Comparison of ENCODE assay signal across 8 mouse cellular contexts in genomic region chr4:97773110-97773593, GRCm38 (mm10). TPM values are rescaled to one million over a fixed set of nuclear protein-coding genes. Genes with fewer than 3 reads are reported as not detected.
DNase-seq lines count a peak whose midpoint lies in the region; ATAC-seq and TF ChIP-seq lines count a peak whose summit lies in the region.

No protein-coding gene starts in this region.

- H3K36me3 ChIP-seq in heart, embryonic 13.5 days: no peaks in the 10 kb centered on the region
- no peaks in the 10 kb centered on the region for H3K36me3 ChIP-seq in kidney, postnatal 0 days (ENCODE audit: insufficient read depth, low read length)
- no peaks in the 10 kb centered on the region for H3K36me3 ChIP-seq in liver, embryonic 11.5 days (ENCODE audit: control insufficient read depth, insufficient read depth, low read length)
- H3K36me3 ChIP-seq in myocyte (ENCODE audit: control insufficient read depth, insufficient read depth): no peaks in the 10 kb centered on the region

- under 1% methylated on average over 14 of the region's 14 CpGs for WGBS in heart, embryonic 13.5 days
- under 1% methylated on average over 14 of the region's 14 CpGs for WGBS in kidney, postnatal 0 days
- 2% methylated on average over 14 of the region's 14 CpGs for WGBS in liver, embryonic 11.5 days

- H3K4me1 ChIP-seq in heart, embryonic 13.5 days: peaks cover 28% of the 10 kb centered on the region
- no peaks in the 10 kb centered on the region; the same call in 1 of the 2 replicates for H3K4me1 ChIP-seq in kidney, postnatal 0 days (replicated peaks; ENCODE audit: insufficient read depth, low read length)
- peaks cover 10% of the 10 kb centered on the region for H3K4me1 ChIP-seq in liver, embryonic 11.5 days (replicated peaks; ENCODE audit: control insufficient read depth, insufficient read depth, low read length)

- TF ChIP-seq POLR2A in myocyte (IDR thresholded peaks at IDR 0.05; ENCODE audit: insufficient read length, low read depth): no peak

- H3K79me2 ChIP-seq in myocyte (ENCODE audit: control insufficient read depth, insufficient read depth): no peaks in the 10 kb centered on the region

- ATAC-seq in heart, embryonic 13.5 days (ENCODE audit: extremely low read depth, insufficient number of reproducible peaks, low FRiP score, low TSS enrichment): peak; percentile 32
- ATAC-seq in kidney, postnatal 0 days (replicated peaks; ENCODE audit: low FRiP score, low read depth): peak; percentile 57
- ATAC-seq in liver, embryonic 11.5 days (replicated peaks; ENCODE audit: low FRiP score): peak; percentile 81

- peak; percentile 83 to 89 for DNase-seq in CD8-positive naive resting alpha-beta T cell, adult 2 months (ENCODE audit: low read depth in 2 of 2, low spot score in 2 of 2)
- DNase-seq in c-Kit-negative CD71-positive TER-119-positive erythroid progenitor cells, embryonic 14.5 days (ENCODE audit: low read depth, low spot score): peak; percentile 66
- peak; percentile 95 for DNase-seq in fat pad, adult 2 months (ENCODE audit: extremely low read depth, low read depth, low spot score)
- peak; percentile 98 for DNase-seq in kidney, postnatal 0 days (ENCODE audit: low spot score)
- peak; percentile 72 for DNase-seq in liver, embryonic 11.5 days (ENCODE audit: low spot score)
- peak; percentile 89 for DNase-seq in spleen, postnatal 4 days (ENCODE audit: low spot score in 2 of 2)

- peak overlapping the region; percentile 78 for H3K4me2 ChIP-seq in heart, embryonic 13.5 days
- H3K4me2 ChIP-seq in kidney, postnatal 0 days (ENCODE audit: low read length): peak overlapping the region; percentile 70
- H3K4me2 ChIP-seq in liver, embryonic 11.5 days: peak overlapping the region; percentile 89
- peak overlapping the region; percentile 89 for H3K4me2 ChIP-seq in myocyte (ENCODE audit: low read depth)

- H3ac ChIP-seq in myocyte (ENCODE audit: control insufficient read depth, insufficient read length): no peak overlapping the region

- H3K27ac ChIP-seq in heart, embryonic 13.5 days (replicated peaks): peak overlapping the region; percentile 95
- H3K27ac ChIP-seq in kidney, postnatal 0 days: peak overlapping the region; percentile 92
- peak overlapping the region; percentile 21; the same call in 1 of the 2 replicates for H3K27ac ChIP-seq in liver, embryonic 11.5 days (ENCODE audit: low read depth, low read length)

- H3K9ac ChIP-seq in heart, embryonic 13.5 days: peak overlapping the region; percentile 78
- peak overlapping the region; percentile 19; the same call in 1 of the 2 replicates for H3K9ac ChIP-seq in kidney, postnatal 0 days (ENCODE audit: low read depth, low read length)
- no peak overlapping the region for H3K9ac ChIP-seq in liver, embryonic 11.5 days (ENCODE audit: low read depth, low read length)

- no peaks in the 10 kb centered on the region for H3K27me3 ChIP-seq in heart, embryonic 13.5 days (replicated peaks)
- H3K27me3 ChIP-seq in kidney, postnatal 0 days (ENCODE audit: insufficient read depth, low read length): no peaks in the 10 kb centered on the region
- peaks cover 45% of the 10 kb centered on the region for H3K27me3 ChIP-seq in liver, embryonic 11.5 days (replicated peaks; ENCODE audit: control insufficient read depth, insufficient read depth, low read length)
- peaks cover 17% of the 10 kb centered on the region for H3K27me3 ChIP-seq in myocyte (ENCODE audit: control insufficient read depth, insufficient read depth, insufficient read length)

- no peak; the same call in 1 of the 2 replicates for TF ChIP-seq CTCF in kidney, postnatal 0 days (IDR thresholded peaks at IDR 0.05; ENCODE audit: low read depth)

- peak overlapping the region; percentile 59 for H3K4me3 ChIP-seq in heart, embryonic 13.5 days
- H3K4me3 ChIP-seq in kidney, postnatal 0 days (replicated peaks; ENCODE audit: low read depth, low read length): peak overlapping the region; percentile 33
- H3K4me3 ChIP-seq in liver, embryonic 11.5 days (ENCODE audit: low read depth, low read length): peak overlapping the region; percentile 60
- H3K4me3 ChIP-seq in myocyte: peak overlapping the region; percentile 42

- H3K9me3 ChIP-seq in heart, embryonic 13.5 days: no peaks in the 10 kb centered on the region
- H3K9me3 ChIP-seq in kidney, postnatal 0 days (replicated peaks; ENCODE audit: low read length): no peaks in the 10 kb centered on the region
- H3K9me3 ChIP-seq in liver, embryonic 11.5 days (ENCODE audit: control insufficient read depth, low read length): no peaks in the 10 kb centered on the region

TF ChIP-seq in myocyte, 11 proteins besides CTCF, POLR2A, EP300 and RAD21:
- TF ChIP-seq CEBPB (IDR thresholded peaks at IDR 0.05; ENCODE audit: insufficient read depth, poor library complexity, severe bottlenecking) (no peak), TCF12 (IDR thresholded peaks at IDR 0.05; ENCODE audit: insufficient read depth, poor library complexity, severe bottlenecking) (no peak), REST (IDR thresholded peaks at IDR 0.05; ENCODE audit: insufficient read depth, insufficient read length) (no peak), E2F4 (IDR thresholded peaks at IDR 0.05; ENCODE audit: insufficient read depth) (no peak), TCF3 (IDR thresholded peaks at IDR 0.05; ENCODE audit: insufficient read length, low read depth) (no peak), MYOD1 (IDR thresholded peaks at IDR 0.05; ENCODE audit: control insufficient read depth in 1 of 3, insufficient read length in 2 of 3, low read depth in 2 of 3) (no peak), USF1 (IDR thresholded peaks at IDR 0.05; ENCODE audit: low read depth) (no peak), MYOG (IDR thresholded peaks at IDR 0.05; ENCODE audit: control insufficient read depth in 1 of 3, insufficient read depth in 1 of 3, insufficient read length in 2 of 3, low read depth in 2 of 3) (no peak), SRF (IDR thresholded peaks at IDR 0.05; ENCODE audit: control insufficient read depth, insufficient read length, low read depth) (no peak), MAX (IDR thresholded peaks at IDR 0.05; ENCODE audit: low read depth) (no peak)

RNA-seq across cellular contexts. Expression of gene Nfia, which starts 0.6 kb away (rescaled TPM):
- 31.1 and 32.3 TPM in 2 replicates for polyA plus RNA-seq in heart, embryonic 13.5 days (2015; fragmentation: Nextera tagmentation; extraction: Ambion mirVana)
- polyA plus RNA-seq in kidney, postnatal 0 days (2015; fragmentation: Nextera tagmentation; extraction: Ambion mirVana): 25.9 and 29.1 TPM in 2 replicates
- 8.7 and 11.3 TPM in 2 replicates for polyA plus RNA-seq in liver, embryonic 11.5 days (2014; fragmentation: Nextera tagmentation; extraction: Ambion mirVana)
- 0.25 TPM for polyA plus RNA-seq in myocyte (2012; fragmentation: generic; extraction: Trizol)

RNA-seq across cellular contexts. Expression of gene E130114P18Rik, which starts 4.7 kb away (rescaled TPM):
- 0.48 and 0.55 TPM in 2 replicates for polyA plus RNA-seq in heart, embryonic 13.5 days (2015; fragmentation: Nextera tagmentation; extraction: Ambion mirVana)
- polyA plus RNA-seq in kidney, postnatal 0 days (2015; fragmentation: Nextera tagmentation; extraction: Ambion mirVana): 0.38 and 0.71 TPM in 2 replicates
- polyA plus RNA-seq in liver, embryonic 11.5 days (2014; fragmentation: Nextera tagmentation; extraction: Ambion mirVana): 0.60 and 0.68 TPM in 2 replicates
- not detected for polyA plus RNA-seq in myocyte (2012; fragmentation: generic; extraction: Trizol)

Comparison
In these comparisons a context has a peak if more than half of its experiments do, and no peak if none do; other contexts are left out.
1. Peak in every context shown above with its lines: DNase-seq, ATAC-seq, H3K4me3 ChIP-seq and H3K27ac ChIP-seq.
2. H3K27ac ChIP-seq: peak in every context shown above with its lines; median percentile 95 in heart, embryonic 13.5 days; 92 in kidney, postnatal 0 days; 21 in liver, embryonic 11.5 days.